Mouse (Mus musculus) forebrain, embryonic 12.5 days (tissue): ENCODE results near the gene Rpl6. TPM values are rescaled to one million over a fixed set of nuclear protein-coding genes. Genes with fewer than 3 reads are reported as not detected.

ENCODE experiments used
- ATAC-seq: fragments of 200-750 bp; cut with Nextera tagmentation; 2 replicates; pipeline ENCODE4 v1.8.0; 2017; ENCODE audit warnings: moderate TSS enrichment; ENCODE audit not compliant: low FRiP score
- H3K27ac ChIP-seq: fragments of 300-500 bp; sonication (generic); 2 replicates; pipeline ENCODE4 v1.5.1; 2016; ENCODE audit warnings: mild to moderate bottlenecking
- H3K27me3 ChIP-seq: fragments of 300-500 bp; sonication (generic); 2 replicates; pipeline ENCODE4 v1.6.1; 2016; ENCODE audit warnings: mild to moderate bottlenecking
- H3K36me3 ChIP-seq: fragments of 300-500 bp; sonication (generic); replicated peaks from 2 replicates; pipeline ENCODE4 v1.6.1; 2016; ENCODE audit warnings: mild to moderate bottlenecking
- H3K4me1 ChIP-seq: fragments of 300-500 bp; sonication (generic); 2 replicates; pipeline ENCODE4 v1.6.1; 2016
- H3K4me2 ChIP-seq: fragments of 300-500 bp; sonication (generic); 2 replicates; pipeline ENCODE4 v1.6.1; 2016; ENCODE audit warnings: mild to moderate bottlenecking, moderate library complexity
- H3K4me3 ChIP-seq: fragments of 300-500 bp; sonication (generic); replicated peaks from 2 replicates; pipeline ENCODE4 v1.5.1; 2016; ENCODE audit warnings: mild to moderate bottlenecking
- H3K9ac ChIP-seq: fragments of 300-500 bp; sonication (generic); 2 replicates; pipeline ENCODE4 v1.6.1; 2016; ENCODE audit warnings: mild to moderate bottlenecking
- H3K9me3 ChIP-seq: fragments of 300-500 bp; sonication (generic); 2 replicates; pipeline ENCODE4 v1.6.1; 2016
- WGBS: fragments of 180-500 bp; shearing (Covaris S2); methylation state at CpG from one replicate; pipeline ENCODE4 v1.1.7; 2016; 5-methylcytosine and 5-hydroxymethylcytosine counted together
- polyA plus RNA-seq: library from polyadenylated mRNA; unstranded; fragments of >200 nt; fragmentation: Nextera tagmentation; extraction: Ambion mirVana; gene quantifications from 2 replicates; pipeline ENCODE4 v1.2.1, GENCODE M21; 2016

Gene Rpl6
- polyA plus RNA-seq, 1 experiment from 2014 or later = 481 TPM

DNA sequence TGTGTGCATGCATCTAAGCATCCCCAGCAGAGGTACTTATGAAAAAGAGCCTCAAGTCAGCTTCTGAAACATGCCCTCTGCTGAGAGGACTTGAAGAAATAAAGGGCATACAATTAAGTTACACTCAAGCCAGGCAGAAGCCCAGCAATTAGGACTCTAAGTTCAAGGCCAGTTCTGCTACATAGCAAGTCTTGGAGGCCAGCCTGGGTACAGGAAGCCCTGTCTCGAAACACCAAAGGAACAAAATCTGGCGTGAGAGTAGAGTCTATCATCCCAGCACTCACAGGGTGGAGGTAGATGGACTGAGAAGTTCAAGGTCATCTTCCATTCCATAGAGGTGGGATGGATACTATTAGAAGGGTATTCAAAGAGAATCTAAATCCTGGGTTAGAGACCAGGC, 19.9 kb upstream of the Rpl6 start:
- Histone ChIP-seq H3K4me3 (no peak overlapping the region), H3K4me2 (no peak overlapping the region), H3K9me3 (no peaks in the 10 kb centered on the region), H3K36me3 (no peaks in the 10 kb centered on the region), H3K9ac (no peak overlapping the region), H3K4me1 (peaks cover 66% of the 10 kb centered on the region), H3K27me3 (no peaks in the 10 kb centered on the region), H3K27ac (0 out of 2 replicates have a peak overlapping the region, but pooled peaks have one; percentile 5)
- WGBS = 90% methylated on average over 2 of the region's 2 CpGs
- ATAC-seq = no peak

DNA sequence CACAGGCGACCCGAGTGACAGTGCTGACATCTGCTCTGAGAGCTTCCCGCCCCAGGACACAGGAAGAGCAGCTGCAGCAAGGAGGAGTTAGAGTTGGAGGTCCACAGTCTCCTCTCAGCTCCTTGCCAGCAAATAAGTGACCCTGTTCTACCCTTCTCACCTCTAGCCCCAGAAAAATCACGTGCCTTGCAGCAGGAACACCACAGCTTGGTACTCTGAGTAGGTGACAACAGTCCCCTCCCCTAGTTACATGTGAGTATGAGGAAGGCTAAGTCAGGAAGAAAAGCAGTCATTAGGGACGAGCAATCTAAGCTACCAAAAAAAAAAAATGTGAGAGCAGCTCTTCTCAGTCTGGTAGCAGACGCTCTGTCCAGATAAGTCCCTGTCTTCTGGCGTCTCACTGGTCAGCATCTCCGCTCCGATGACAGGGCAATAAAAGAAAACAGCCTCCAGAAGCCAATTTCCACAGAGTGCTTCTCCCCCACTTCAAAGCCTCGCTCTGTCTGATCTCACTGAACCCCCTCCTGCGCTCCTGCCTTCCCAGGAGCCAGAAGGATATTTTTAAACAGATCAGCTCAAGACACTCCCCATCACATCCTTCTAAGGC, 19.2 kb upstream of the Rpl6 start:
- Histone ChIP-seq H3K27ac (peak overlapping the region; percentile 42; the same call in 1 of the 2 replicates), H3K9ac (no peak overlapping the region)
- ATAC-seq = no peak

DNA sequence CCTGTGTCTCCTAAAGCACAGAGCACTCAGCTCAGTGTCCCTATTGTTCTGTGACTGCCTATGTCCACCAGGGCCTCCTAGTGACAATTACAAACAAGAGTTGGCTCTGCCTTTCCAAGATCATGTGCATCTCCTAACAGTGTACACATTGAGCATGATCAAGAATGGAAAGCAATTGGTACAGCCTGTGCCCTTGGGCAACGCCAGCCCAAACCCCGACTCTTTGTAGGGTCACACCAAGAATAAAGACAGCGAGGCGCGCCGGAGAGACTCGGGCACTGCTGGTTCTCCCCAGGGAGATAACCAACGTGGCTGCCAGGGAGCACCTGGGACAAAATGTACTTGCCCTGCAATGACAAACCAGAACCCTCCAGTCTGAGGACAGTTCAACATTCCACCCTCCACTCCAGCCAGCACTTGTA, 16.7 kb upstream of the Rpl6 start:
- H3K4me1 ChIP-seq = peaks cover 73% of the 10 kb centered on the region

More for the DNA sequence above, 19.2 kb upstream of the Rpl6 start:
- H3K4me2 ChIP-seq = peak overlapping the region; percentile 3; the same call in 1 of the 2 replicates
- H3K4me3 ChIP-seq = no peak overlapping the region
- H3K36me3 ChIP-seq = no peaks in the 10 kb centered on the region
- H3K27me3 ChIP-seq = no peaks in the 10 kb centered on the region
- 69% methylated on average over 11 of the region's 11 CpGs for WGBS
- H3K4me1 ChIP-seq = peaks cover 65% of the 10 kb centered on the region
- no peaks in the 10 kb centered on the region for H3K9me3 ChIP-seq

DNA sequence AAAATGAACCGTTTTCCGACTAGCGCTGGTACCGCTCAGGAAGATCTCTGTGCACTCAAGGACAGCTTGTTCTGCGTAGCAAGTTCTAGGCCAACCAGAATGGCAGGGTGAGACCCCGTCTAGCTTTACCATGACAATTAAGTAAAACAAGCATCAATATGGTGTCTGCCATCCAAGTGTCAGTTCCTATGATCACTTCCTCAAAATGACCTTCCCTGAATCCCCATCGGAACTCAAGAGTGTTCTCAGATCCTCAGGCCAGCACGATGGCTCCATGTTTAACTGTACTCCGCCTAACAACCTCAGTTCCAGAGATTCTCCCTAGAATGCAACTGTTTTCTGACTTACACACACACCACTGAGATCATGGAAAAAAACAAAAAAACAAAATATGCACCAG, 16.0 kb upstream of the Rpl6 start:
- WGBS = 93% methylated on average over 9 of the region's 9 CpGs
- Histone ChIP-seq H3K4me3 (no peak overlapping the region), H3K9ac (no peak overlapping the region), H3K27me3 (no peaks in the 10 kb centered on the region), H3K27ac (no peak overlapping the region), H3K9me3 (no peaks in the 10 kb centered on the region), H3K4me2 (no peak overlapping the region), H3K36me3 (no peaks in the 10 kb centered on the region), H3K4me1 (peaks cover 72% of the 10 kb centered on the region)
- no peak for ATAC-seq

More for the DNA sequence above, 16.7 kb upstream of the Rpl6 start:
- Histone ChIP-seq H3K27ac (0 out of 2 replicates have a peak overlapping the region, but pooled peaks have one; percentile 50), H3K4me3 (no peak overlapping the region), H3K4me2 (no peak overlapping the region), H3K9ac (no peak overlapping the region), H3K9me3 (no peaks in the 10 kb centered on the region), H3K27me3 (no peaks in the 10 kb centered on the region), H3K36me3 (no peaks in the 10 kb centered on the region)
- 92% methylated on average over 8 of the region's 8 CpGs for WGBS
- no peak for ATAC-seq

DNA sequence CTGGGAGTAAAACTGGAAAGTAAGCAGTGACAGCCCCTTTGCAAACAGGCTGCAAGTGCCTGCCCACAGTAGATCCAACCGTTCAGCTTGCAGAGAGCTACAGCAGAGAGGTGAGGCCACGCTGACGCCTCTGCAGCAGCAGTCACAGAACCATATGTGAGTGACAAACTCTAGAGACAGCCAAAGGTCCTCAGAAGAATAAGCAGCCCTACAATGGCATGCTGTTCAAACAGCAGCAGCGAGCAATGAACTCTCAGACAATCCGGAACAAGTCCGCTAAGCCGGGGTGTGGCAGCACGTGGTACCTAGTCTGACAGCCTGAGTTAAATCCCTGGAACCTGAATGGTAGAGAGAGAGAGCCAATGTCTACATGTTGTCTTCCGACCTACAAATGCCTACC, 15.1 kb upstream of the Rpl6 start:
- H3K36me3 ChIP-seq = no peaks in the 10 kb centered on the region
- H3K9me3 ChIP-seq = no peaks in the 10 kb centered on the region
- H3K9ac ChIP-seq = peak overlapping the region; percentile 38; the same call in 1 of the 2 replicates
- 83% methylated on average over 9 of the region's 9 CpGs for WGBS
- no peak overlapping the region for H3K27ac ChIP-seq
- H3K4me2 ChIP-seq = peak overlapping the region; percentile 1; the same call in 1 of the 2 replicates
- H3K4me1 ChIP-seq = peaks cover 62% of the 10 kb centered on the region
- ATAC-seq = no peak
- H3K4me3 ChIP-seq = no peak overlapping the region
- H3K27me3 ChIP-seq = no peaks in the 10 kb centered on the region

DNA sequence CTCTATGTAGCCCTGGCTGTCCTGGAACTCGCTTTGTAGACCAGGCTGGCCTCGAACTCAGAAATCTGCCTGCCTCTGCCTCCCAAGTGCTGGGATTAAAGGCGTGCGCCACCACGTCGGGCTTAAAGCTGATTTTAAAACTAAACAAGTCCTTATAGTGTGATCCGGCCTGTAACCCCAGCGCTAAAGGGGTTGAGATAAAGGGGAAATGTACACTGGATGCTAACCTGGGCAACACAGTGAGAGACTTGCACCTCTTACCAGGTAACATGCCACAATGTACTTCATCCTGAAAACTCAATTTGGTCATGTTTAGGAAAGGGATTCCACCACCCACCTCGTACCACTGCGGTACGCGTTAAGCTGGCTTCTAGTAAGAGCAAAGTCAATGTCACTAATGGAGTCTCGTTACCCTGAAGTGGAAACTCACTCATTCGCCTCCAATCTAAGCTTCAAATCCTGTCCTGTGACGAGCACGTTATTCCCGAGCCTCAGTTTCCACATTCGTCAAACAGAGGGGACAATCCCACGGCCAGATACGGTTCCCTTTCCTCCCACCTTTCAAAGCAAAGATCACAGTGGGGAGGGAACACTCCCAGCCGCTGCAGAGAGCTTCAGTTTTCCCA, 14.0 kb upstream of the Rpl6 start:
- H3K4me1 ChIP-seq = peaks cover 51% of the 10 kb centered on the region
- H3K27ac ChIP-seq = peak overlapping the region; percentile 87

DNA sequence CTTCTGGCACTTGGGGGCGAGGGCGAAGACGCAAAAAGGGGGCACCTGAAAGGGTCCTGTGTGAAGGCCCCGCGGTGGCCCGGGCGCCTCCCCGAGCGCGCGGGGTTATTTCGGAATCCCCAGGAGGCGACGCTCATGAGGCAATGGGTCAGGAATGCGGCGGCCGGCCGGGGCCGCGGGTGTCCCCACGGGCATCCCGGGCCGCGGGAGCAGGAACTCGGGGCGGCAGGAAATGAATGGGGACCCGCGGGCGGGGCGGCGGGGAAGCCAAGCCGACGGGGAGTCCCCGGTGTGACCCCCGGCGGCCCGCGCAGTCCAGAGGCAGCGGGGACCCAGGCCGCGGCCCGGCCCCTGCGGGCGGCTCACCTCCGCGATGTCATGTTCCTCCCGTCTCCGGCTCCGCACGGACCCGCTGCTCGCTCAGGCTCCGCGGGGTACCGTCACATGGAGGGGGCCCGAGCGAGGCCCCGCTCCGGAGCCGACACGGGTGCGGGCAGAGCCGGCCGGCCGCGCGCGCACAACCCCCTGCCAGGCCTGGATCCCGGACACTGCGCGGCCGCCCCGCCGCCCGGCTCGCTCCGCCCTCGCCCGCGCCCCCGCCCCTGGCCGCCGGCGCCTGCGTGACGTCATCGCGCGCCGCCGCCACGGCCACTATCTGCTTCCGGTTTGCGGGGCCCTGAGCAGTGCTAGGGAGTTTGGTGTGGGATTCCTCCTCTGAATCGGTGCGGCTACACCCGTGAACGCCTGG, 13.3 kb upstream of the Rpl6 start, which contains the start of gene Ptpn11:
Gene Ptpn11, minus strand, starts transcription at position 562 of the 748 bp plus-strand sequence.
- peak within 1 kb of the TSS; percentile 96 for H3K4me3 ChIP-seq
- peak within 1 kb of the TSS; percentile 93 for H3K9ac ChIP-seq
- ATAC-seq = peak; percentile 96
- H3K9me3 ChIP-seq = no peaks in the 10 kb centered on the region
- peaks cover 7% of the 10 kb centered on the region; the same call in 1 of the 2 replicates for H3K27me3 ChIP-seq
- peaks cover 44% of the 10 kb centered on the region for H3K4me1 ChIP-seq
- H3K36me3 ChIP-seq = no peaks in the 10 kb centered on the region
- WGBS = under 1% methylated on average over 80 of the region's 98 CpGs
- H3K4me2 ChIP-seq = peak within 1 kb of the TSS; percentile 71
- H3K27ac ChIP-seq = peak within 1 kb of the TSS; percentile 87

More for the DNA sequence above, 14.0 kb upstream of the Rpl6 start:
- ATAC-seq = no peak
- Histone ChIP-seq H3K4me2 (peak overlapping the region; percentile 71), H3K4me3 (peak overlapping the region; percentile 96), H3K27me3 (peaks cover 7% of the 10 kb centered on the region; the same call in 1 of the 2 replicates), H3K36me3 (no peaks in the 10 kb centered on the region), H3K9me3 (no peaks in the 10 kb centered on the region), H3K9ac (peak overlapping the region; percentile 93)
- 32% methylated on average over 21 of the region's 21 CpGs for WGBS

DNA sequence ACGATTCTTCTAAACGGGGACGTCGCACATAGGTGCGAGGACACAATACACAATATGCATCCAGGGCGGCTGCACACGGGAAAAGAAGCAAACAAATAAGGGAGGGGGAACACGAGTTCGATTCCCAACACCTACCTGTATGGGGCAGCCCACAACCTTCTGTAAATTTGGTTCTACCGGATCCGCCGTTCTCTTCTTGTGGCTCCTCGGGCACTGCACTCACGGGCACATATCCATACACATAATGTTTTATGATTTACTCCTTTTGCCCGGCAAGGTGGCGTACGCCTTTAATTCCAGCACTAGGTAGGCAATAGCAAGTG, 12.7 kb upstream of the Rpl6 start:
- ATAC-seq = peak; percentile 31
- Histone ChIP-seq H3K4me2 (peak overlapping the region; percentile 71), H3K4me1 (peaks cover 39% of the 10 kb centered on the region), H3K9ac (peak overlapping the region; percentile 93), H3K27me3 (peaks cover 7% of the 10 kb centered on the region; the same call in 1 of the 2 replicates), H3K27ac (peak overlapping the region; percentile 87; the same call in 1 of the 2 replicates), H3K36me3 (no peaks in the 10 kb centered on the region), H3K9me3 (no peaks in the 10 kb centered on the region), H3K4me3 (peak overlapping the region; percentile 96)
- WGBS = 9% methylated on average over 17 of the region's 17 CpGs

DNA sequence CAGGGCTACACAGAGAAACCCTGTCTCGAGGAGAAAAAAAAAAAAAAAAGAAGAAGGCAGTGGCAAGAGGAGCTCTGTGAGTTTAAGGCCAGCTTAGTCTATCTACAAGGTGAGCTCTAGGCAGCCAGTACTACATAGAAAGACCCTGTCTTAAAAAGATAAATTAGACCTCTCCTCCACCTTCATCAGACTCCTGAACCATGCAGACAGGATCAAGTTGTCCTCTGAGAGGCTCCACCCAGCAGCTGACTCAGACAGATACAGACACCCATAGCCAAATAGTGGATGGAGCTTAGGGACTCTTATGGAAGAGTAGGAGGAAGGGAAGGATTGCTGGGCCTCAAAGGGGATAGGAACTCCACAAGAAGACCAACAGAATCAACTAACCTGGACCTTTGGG, 10.1 kb upstream of the Rpl6 start:
- 29% methylated on average over 1 of the region's 1 CpGs for WGBS
- Histone ChIP-seq H3K4me3 (no peak overlapping the region), H3K9me3 (no peaks in the 10 kb centered on the region)

DNA sequence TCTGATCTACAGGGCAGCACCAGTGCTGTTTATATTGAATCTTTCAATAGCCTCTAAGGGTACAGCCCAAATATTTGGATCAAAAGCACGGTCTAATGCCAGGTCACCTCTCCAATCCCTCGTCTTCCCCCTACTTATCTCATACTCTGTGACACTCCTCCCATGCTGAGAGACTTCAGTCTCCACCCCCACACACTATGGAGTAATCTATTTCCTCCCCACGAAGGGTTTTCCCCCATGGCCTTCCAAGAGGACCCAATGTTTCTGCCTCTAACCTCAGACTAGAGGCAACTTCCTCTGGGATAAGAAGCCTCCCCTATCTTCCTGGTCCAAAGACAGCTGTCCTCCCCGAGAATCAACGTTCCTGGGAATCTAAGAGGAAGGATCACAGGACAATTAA, 7.5 kb upstream of the Rpl6 start:
- no peak overlapping the region for H3K27ac ChIP-seq
- H3K9me3 ChIP-seq = no peaks in the 10 kb centered on the region
- no peak overlapping the region for H3K9ac ChIP-seq
- H3K27me3 ChIP-seq = peaks cover 20% of the 10 kb centered on the region; the same call in 1 of the 2 replicates
- no peak overlapping the region for H3K4me3 ChIP-seq
- H3K4me1 ChIP-seq = 0 out of 2 replicates have a peak, but pooled peaks cover under 1% of the 10 kb centered on the region
- ATAC-seq = no peak
- 55% methylated on average over 5 of the region's 5 CpGs for WGBS
- no peak overlapping the region for H3K4me2 ChIP-seq
- H3K36me3 ChIP-seq = no peaks in the 10 kb centered on the region

More for the DNA sequence above, 10.1 kb upstream of the Rpl6 start:
- Histone ChIP-seq H3K27me3 (peaks cover 20% of the 10 kb centered on the region; the same call in 1 of the 2 replicates), H3K27ac (no peak overlapping the region), H3K36me3 (no peaks in the 10 kb centered on the region), H3K4me1 (peaks cover 14% of the 10 kb centered on the region), H3K4me2 (no peak overlapping the region), H3K9ac (no peak overlapping the region)
- ATAC-seq = no peak

DNA sequence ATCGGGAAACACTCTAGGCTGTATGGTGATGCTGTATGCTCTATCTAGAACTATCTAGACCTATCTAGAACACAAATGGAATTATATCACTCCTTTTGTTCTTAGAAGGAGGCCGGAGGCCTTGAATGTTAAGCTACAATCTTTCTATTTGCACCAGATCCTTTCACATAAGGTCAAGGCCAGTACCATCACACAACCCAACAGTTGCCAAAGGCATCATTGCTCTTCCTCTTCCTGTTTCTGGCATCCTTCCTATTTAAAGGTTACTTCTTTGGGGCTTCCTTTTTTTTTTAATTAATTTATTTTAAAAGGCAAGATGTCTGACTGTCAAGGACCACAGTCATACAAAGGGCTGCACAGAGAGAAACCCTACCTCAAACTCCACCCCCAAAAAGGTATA, 6.9 kb upstream of the Rpl6 start:
- H3K4me2 ChIP-seq = no peak overlapping the region
- H3K9me3 ChIP-seq = no peaks in the 10 kb centered on the region
- H3K36me3 ChIP-seq = no peaks in the 10 kb centered on the region
- H3K4me1 ChIP-seq = no peaks in the 10 kb centered on the region
- 91% methylated on average over 2 of the region's 2 CpGs for whole genome bisulfite sequencing
- no peak overlapping the region for H3K9ac ChIP-seq
- no peak overlapping the region for H3K27ac ChIP-seq
- H3K4me3 ChIP-seq = no peak overlapping the region
- H3K27me3 ChIP-seq = peaks cover 20% of the 10 kb centered on the region; the same call in 1 of the 2 replicates
- ATAC-seq = no peak

DNA sequence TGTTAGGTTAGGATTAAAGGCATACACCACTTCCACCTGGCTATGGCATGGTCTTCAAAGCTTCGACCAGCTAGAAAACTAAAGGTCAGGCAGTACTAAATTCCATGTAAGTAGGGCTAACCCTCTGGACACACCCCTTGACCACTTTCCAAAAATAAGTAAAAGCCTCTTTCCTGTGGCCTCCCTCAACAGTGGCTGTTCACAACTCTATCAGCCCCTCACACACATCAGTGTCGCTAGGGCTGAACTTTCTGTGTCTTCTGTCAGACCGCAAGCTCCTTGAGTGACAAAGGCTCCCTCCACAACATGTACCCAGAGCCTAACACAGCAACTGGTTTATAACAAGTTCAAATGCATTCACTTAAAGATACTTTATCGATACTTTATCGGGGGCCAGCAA, 5.9 kb upstream of the Rpl6 start:
- H3K4me3 ChIP-seq = no peak overlapping the region
- 86% methylated on average over 5 of the region's 5 CpGs for WGBS
- no peak for ATAC-seq
- H3K27me3 ChIP-seq = peaks cover 20% of the 10 kb centered on the region; the same call in 1 of the 2 replicates
- H3K4me1 ChIP-seq = no peaks in the 10 kb centered on the region
- no peaks in the 10 kb centered on the region for H3K36me3 ChIP-seq
- H3K9me3 ChIP-seq = no peaks in the 10 kb centered on the region
- no peak overlapping the region for H3K27ac ChIP-seq
- no peak overlapping the region for H3K4me2 ChIP-seq
- no peak overlapping the region for H3K9ac ChIP-seq
